Mouse (Mus musculus) megakaryocyte, embryonic 14.5 days (primary cell): ENCODE results near the gene D630045J12Rik.

ENCODE experiments used
- FLI1 ChIP-seq: IDR thresholded peaks from 2 replicates; pipeline ENCODE4 v1.6.1; 2012; ENCODE audit warnings: low read length, inconsistent platforms, mixed read lengths
- GATA1 ChIP-seq: IDR thresholded peaks from 3 replicates; pipeline ENCODE4 v1.6.1; 2012; ENCODE audit warnings: mixed read lengths, low read length, inconsistent platforms, borderline replicate concordance

- TF ChIP-seq FLI1 (no peak), GATA1 (no peak)
Measured at GRCm38 (mm10) chr6:38240618-38241017, 13.2 kb downstream of the D630045J12Rik start.
